Mouse (Mus musculus) spleen, adult 2 months (tissue): ENCODE results near the gene Sypl.

Experiments
- CTCF ChIP-seq: fragments of 200-500 bp; IDR thresholded peaks from 2 replicates; pipeline ENCODE4 v1.5.1; 2011; ENCODE audit warnings: mild to moderate bottlenecking, inconsistent platforms; ENCODE audit not compliant: insufficient read depth, insufficient read length, insufficient replicate concordance; ENCODE audit errors: extremely low read depth
- POLR2A ChIP-seq: fragments of 200-500 bp; IDR thresholded peaks from 2 replicates; pipeline ENCODE4 v1.6.1; 2011; ENCODE audit warnings: low read depth, low read length, inconsistent platforms

GRCm38 (mm10) chr12:32954216-32955021 is 728 bp downstream of the Sypl start:
- TF ChIP-seq CTCF (no peak), POLR2A (no peak)
